Mouse (Mus musculus) spleen, adult 18-20 months (tissue): ENCODE measurements around the gene Tspan18.

Experiments
- DNase-seq, 2 experiments: peaks; one replicate each; pipeline ENCODE4 v3.0.0; 2022; ENCODE audit warnings: mixed read lengths in 2 of 2

Gene Tspan18

DNA sequence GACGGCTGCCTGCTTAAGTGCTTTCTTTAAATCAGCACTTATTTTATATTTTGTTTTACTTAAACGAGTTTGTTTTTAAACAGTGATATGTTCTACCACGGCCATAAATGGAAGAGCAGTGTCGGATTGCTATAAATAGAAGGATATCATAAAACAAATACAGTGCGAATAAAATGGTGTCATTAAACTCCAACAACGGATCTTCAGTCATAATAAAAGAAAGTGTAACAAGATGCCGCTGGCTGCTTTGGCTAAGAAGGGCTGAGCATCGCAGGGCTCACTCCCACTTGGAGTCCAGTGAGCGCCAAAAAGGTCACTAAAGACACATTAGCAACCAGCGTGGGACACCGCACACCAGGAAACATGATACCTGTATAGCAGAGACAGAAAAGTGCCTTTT, 1.7 kb upstream of the Tspan18 start:
- DNase-seq, result no peak

DNA sequence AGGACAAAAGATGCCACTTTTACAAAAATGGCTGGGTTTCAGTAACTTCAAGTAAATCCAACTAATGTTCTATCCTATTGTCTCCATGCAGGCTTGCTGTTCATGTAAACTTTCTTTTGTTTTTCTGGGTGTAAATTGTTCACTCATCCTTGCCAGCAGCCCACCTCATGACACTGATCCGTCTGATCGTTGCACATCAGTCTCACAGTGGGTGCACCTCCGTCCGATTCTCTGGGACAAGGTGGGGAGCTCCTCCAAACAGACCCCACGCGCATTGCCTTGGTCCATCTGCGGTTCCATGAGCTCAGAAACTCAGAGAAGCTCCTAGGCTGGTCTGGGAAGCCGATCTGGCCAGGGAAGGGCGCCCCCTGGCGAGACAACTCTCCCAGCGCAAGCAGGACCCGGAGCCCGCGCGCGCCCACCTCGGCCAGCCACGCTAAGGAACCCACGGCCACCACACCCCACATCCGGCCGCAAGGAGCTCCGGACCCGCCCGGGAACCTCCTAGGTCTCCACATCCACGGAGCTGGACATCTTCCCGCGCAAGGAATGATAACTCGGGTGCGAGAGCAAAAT, 976 bp downstream of the Tspan18 start:
- DNase-seq, result peak; percentile 26 to 66

DNA sequence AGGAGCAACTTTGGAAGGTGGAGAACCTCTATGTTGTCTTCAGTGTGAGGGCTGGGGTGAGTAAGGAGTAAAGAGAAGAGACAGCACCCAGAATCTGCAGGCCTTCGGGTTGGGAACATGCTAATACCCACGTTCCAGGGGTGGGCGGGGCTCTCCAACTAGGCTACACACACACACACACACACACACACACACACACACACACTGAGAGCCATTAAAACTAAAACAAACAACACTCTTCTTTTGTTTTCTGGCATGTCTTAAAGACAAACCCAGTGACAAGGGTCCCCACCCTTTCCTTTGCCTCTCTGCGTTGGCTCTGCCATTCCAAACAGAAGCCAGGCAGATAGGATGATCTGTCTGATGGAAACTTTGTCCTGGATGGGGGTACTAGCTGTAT, 2.0 kb downstream of the Tspan18 start:
- DNase-seq, result no peak

DNA sequence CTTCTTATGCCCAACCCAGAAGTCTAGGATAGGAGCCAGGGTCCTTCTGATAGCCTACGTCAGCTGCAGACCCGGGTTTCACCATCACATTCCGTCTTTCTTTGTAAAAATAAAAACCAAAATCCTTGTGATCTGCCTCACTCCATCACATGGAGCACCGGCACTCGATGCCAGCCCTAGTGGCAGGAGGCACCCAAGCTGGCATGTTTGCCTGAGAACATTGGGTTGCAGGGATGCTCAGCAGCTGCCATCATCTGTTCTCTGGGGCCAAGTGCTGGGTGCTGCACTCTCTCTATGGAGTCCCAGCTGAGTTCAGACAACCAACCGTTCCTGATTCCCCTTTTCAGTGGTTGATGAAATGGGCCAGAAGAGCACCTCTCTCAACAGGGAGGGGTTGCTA, 3.2 kb downstream of the Tspan18 start:
- no peak for DNase-seq

- no peak for DNase-seq
Measured at GRCm38 (mm10) chr2:93329120-93329519, 5.2 kb downstream of the Tspan18 start.

- no peak for DNase-seq
Measured at GRCm38 (mm10) chr2:93327915-93328555, 6.3 kb downstream of the Tspan18 start.

- no peak for DNase-seq
Measured at GRCm38 (mm10) chr2:93324681-93325080, 9.6 kb downstream of the Tspan18 start.

DNA sequence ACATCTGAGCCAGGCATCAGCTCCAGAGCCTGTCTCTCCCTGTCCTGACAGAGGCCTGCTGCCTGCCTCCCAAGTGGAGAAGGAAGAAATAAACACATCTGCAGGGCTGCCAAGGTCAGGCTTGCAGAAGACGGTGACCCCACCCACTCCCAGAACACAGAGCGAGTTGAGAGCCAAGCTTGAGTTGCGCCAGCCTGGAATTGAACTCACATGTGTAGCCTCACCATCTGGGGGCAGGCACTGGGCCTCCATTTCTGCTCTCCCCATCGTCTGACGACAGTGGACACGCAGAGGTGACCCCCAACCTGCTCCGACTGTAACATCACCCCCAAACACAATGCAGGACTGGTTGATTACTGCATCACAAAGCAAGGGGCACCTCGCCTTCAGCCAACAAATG, 12.4 kb downstream of the Tspan18 start:
- no peak for DNase-seq

DNA sequence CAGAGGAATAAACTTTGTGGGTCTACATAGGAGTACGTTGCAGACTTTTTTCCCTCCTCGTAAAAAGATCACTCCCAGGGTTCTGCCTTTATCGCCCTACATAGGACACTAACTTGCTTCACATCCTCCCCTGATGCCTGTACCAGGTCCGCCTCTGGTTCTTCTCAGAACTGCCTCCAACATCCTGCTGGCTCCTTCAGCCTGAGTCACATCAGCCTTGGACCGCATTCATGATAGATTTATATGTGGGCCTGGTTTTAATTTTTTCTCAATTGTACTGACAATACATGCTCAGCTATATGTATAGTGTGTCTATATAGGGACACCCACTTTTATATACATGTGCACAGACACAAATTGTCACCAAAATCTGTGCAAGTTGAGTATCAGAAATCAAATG, 14.0 kb downstream of the Tspan18 start:
- DNase-seq, result no peak

GRCm38 (mm10) chr2:93319598-93319997, 14.7 kb downstream of the Tspan18 start:
- DNase-seq, result no peak

- no peak for DNase-seq
Measured at GRCm38 (mm10) chr2:93318781-93319349, 15.4 kb downstream of the Tspan18 start.

DNA sequence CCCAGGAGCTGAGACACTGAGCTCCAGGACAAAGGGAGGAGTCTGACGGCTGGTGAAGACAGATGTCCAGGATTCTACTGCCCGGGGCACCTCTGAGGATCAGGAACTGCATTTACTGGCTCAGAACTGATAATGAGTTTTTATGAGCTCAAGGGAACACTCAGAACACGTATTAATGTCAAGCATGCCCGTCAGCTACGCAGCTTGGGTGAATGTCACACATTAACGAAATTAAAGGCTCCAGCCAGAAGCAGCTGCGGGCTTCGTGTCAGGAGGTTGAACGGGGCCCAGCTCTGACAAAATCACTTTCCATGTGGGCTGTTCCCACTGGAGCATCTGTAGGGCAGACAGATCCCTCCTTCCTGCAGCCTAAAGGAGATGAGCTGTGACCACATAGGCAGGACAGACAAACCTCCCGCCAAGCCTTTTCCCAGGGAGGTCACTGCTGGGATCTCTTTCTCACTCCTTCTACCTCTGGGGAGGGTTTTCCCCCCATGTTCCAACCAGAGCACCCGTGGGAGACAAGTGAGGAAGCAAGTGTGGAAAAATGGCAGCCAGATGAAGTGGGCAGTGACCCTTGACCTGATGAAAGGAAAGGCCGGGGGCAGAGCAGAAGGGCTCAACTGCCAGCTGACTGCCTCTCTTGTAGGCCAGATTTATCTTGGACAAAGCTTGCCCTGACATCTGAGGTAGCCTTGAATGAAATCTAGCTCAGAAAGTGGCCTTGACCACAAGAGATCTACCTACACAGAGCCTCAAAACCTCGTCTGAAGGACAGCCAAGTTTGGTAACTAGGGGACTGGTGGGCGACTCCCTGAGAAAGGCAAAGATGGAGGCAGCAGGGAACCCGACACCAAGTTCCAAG, 20.3 kb downstream of the Tspan18 start:
- DNase-seq, result no peak

DNA sequence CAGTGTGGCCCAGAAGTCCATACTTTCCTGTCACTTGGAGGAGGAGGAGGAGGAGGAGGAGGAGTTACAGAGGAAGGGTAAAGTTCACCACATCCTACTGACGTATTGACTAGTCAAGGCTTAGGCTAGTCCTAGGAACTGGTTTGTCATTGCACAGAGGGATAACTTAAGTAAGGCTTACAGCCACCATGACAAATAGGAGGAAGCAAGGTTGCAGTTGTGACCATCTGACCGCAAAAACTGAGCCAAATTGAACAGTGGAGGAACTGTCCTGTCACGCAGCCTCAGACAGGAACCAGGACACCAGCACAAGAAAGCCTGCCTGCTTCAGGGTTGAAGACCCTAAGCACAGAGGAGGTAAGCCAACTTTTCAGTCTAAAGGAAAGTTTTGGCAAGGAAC, 21.8 kb downstream of the Tspan18 start:
- DNase-seq, result no peak

DNA sequence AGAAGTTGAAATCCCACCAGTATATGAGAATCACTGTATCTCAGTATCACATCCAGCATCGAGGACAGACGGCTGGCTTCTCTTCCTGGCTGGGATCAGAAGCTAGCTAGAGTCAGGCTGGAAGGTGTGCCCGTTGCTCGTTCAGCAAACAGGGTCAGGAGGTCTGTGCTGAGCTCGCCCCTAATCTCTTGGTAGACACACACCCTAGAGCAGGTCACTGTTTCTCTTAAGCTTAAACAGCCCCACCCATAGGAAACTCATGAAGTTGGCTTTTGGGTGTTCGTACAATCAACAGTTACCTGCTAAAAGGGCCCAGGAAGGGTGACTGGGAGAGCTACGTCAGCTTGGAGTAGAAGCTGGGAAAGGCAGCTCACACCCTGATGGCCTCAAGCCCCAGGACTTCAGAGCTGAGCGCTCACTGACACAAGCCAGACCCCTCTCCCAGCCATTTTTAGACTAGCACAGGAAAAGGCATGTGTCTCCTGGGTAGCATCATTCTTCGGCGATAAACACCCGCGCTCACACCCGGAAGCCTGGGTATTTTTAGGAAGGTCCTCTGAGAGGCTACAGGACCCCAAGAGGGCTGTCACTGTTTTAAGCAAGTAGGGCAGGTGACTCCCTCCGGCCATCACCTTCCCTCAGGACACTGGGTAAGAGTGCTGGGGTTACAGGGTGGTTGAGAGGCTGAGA, 24.4 kb downstream of the Tspan18 start:
- no peak for DNase-seq

DNA sequence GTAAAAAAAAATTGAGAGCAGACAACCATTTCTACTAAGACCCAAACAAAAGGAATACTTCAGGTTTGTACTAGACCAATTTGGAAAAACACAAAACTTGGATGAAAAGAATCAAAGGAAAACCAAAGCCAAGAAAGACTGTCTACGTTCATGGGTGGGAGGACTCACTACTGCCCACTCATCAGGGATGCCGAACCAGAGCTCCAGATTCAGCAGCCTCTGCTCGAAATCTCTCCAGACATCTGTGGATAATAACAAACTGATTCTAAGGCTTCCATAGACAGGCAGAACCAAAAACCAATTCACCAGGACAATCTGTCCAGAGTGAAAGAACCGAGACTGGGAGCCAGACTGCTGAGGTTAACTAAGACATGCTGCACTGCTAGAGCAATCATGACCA, 27.4 kb downstream of the Tspan18 start:
- DNase-seq, result no peak

DNA sequence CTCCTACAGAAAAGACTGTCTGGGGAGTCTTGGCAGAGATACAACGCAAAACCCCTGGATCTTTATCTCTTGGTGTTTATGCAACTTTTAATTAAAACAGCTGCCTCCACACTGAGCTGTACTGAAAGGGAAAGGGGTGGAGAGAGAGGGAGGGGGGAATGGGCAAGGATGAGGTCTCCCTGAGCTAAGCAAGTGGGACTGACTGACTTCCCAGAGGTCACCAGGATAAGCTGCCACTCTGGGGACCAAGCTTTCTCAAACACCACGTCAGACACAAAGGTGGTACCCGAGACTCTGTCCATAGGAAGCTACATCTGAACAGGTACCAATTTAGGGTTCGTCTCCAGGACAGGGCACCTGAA, 30.1 kb downstream of the Tspan18 start:
- DNase-seq, result no peak

GRCm38 (mm10) chr2:93303585-93304272, 30.6 kb downstream of the Tspan18 start:
- no peak for DNase-seq

- no peak for DNase-seq
Measured at GRCm38 (mm10) chr2:93303260-93303584, 31.1 kb downstream of the Tspan18 start.

- DNase-seq, result no peak
Measured at GRCm38 (mm10) chr2:93297656-93298055, 36.6 kb downstream of the Tspan18 start.

- DNase-seq, result no peak
Measured at GRCm38 (mm10) chr2:93291186-93291926, 42.9 kb downstream of the Tspan18 start.

DNA sequence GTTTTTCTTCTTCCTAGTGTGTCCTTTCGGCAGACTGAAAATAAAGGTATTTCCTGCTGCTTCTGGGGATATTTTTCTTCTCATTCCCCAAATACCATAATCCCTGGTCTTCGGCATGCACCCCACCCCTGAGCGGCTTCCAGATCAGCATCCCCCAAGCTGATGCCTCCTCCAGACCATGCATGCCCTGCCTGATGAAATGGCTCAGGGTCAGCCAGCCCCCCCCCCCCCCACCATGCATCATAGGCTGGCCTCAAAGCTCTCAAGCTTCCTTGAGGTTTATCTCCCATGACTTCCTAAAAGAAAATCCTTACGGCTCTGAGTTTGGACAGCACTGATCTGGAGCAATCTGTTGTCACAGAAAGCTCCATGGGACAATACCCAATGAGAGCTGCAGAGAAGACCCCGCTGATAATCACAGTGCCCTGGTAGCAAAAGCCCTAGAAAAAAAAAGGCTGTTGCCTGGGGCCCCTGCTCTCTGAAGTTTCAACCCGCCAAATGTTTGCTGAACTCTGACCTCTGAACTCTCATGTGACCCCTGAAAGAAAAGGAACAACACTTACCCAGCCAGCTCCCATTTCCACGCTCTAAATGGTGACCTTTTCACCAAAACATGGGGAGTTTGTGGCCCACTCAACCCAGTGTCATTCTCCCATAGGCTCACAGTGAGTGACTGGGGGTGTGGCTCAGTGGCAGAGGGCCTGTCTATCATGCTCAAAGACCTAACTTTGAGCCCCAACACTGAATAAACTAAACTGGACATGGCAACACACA, 43.8 kb downstream of the Tspan18 start:
- DNase-seq, result no peak
